Mouse (Mus musculus): ENCODE measurements around the gene Serpina3f. TPM values are rescaled to one million over a fixed set of nuclear protein-coding genes. Genes with fewer than 3 reads are reported as not detected.

Serpina3f gene
- polyA plus RNA-seq, 1 experiment from 2014 or later = 0.10 TPM

Other genes starting within 250 kb of the Serpina3f start
- gene Serpina11, start 224.6 kb upstream of the Serpina3f start, polyA plus RNA-seq (2015; fragmentation: Nextera tagmentation; extraction: Ambion mirVana) = not detected in 2 replicates
- 0.09 and 0.27 TPM in 2 replicates for gene Serpina9, start 200.8 kb upstream of the Serpina3f start, polyA plus RNA-seq (2015; fragmentation: Nextera tagmentation; extraction: Ambion mirVana)
- gene Serpina12, start 170.1 kb upstream of the Serpina3f start, polyA plus RNA-seq (2015; fragmentation: Nextera tagmentation; extraction: Ambion mirVana) = not detected in 2 replicates
- gene Serpina5, start 113.4 kb upstream of the Serpina3f start, polyA plus RNA-seq (2015; fragmentation: Nextera tagmentation; extraction: Ambion mirVana) = not detected in 2 replicates
- gene Serpina3a, start 101.8 kb upstream of the Serpina3f start, polyA plus RNA-seq (2015; fragmentation: Nextera tagmentation; extraction: Ambion mirVana) = not detected in 2 replicates
- gene Serpina3b, start 86.5 kb upstream of the Serpina3f start, polyA plus RNA-seq (2015; fragmentation: Nextera tagmentation; extraction: Ambion mirVana) = not detected in 2 replicates
- not detected in 2 replicates for gene Serpina3c, start 60.7 kb upstream of the Serpina3f start, polyA plus RNA-seq (2015; fragmentation: Nextera tagmentation; extraction: Ambion mirVana)
- gene Serpina3g, start 21.7 kb downstream of the Serpina3f start, polyA plus RNA-seq (2015; fragmentation: Nextera tagmentation; extraction: Ambion mirVana) = 1.2 and 1.8 TPM in 2 replicates
- 0.09 TPM in 1 of 2 replicates, not detected in the other for gene Serpina3i, start 48.6 kb downstream of the Serpina3f start, polyA plus RNA-seq (2015; fragmentation: Nextera tagmentation; extraction: Ambion mirVana)
- not detected in 2 replicates for gene Serpina3j, start 100.0 kb downstream of the Serpina3f start, polyA plus RNA-seq (2015; fragmentation: Nextera tagmentation; extraction: Ambion mirVana)
- gene Serpina3k, start 123.9 kb downstream of the Serpina3f start, polyA plus RNA-seq (2015; fragmentation: Nextera tagmentation; extraction: Ambion mirVana) = not detected in 2 replicates
- gene Serpina3m, start 123.9 kb downstream of the Serpina3f start, polyA plus RNA-seq (2015; fragmentation: Nextera tagmentation; extraction: Ambion mirVana) = not detected in 2 replicates
- 3.4 and 3.5 TPM in 2 replicates for gene Serpina3n, start 192.2 kb downstream of the Serpina3f start, polyA plus RNA-seq (2015; fragmentation: Nextera tagmentation; extraction: Ambion mirVana)

Measured in hindbrain, embryonic 16.5 days (tissue).